Mouse (Mus musculus) left cerebral cortex, adult 9 months (tissue): ENCODE measurements at regions not wholly inside any gene's neighbourhood (a gene's known extent, or its start where the extent isn't known, plus 50 kb on each side); places are given as distances from the start of the nearest gene placed in this dataset.

Experiments
- DNase-seq, 2 experiments: peaks; one replicate each; pipeline ENCODE4 v3.0.0; 2022; ENCODE audit warnings: low spot score in 2 of 2

- peak; percentile 59 to 61 for DNase-seq
Measured at GRCm38 (mm10) chr6:28184781-28185180, 49.8 kb upstream of the Grm8 start.
